In the genomic region with DNA sequence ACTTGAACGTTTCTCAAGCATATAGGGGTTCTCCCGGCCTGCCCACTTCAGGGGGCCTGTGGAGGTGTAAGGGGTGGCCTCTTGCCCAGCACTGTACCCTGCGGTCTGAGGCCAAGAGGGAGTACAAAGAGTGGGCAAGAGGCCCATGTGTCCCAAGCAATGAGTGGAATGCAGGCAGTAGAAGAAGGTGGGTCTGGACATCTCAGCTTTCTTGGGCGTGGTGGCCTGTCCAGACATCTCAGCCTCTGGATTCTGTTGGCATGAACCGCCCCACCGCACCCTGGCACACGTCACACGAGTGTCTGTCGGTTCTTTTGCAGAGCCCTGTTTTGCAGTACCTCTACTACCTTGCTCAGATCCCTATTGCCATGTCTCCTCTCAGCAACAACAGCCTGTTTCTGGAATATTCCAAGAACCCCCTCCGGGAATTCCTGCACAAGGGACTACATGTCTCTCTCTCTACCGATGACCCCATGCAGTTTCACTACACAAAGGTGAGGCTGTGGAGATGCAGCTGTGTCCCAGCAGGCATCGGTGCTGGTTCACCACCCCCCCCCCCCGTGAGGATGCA, we compare ENCODE assay signal across 14 mouse cellular contexts.
"Had no signal": no experiment of that assay in that cellular context is flagged by ENCODE, and none has a peak within 500 bp of the region (broad histone marks: within the 10 kb centered on the region; RNA-seq: fewer than 3 reads in every experiment).

No protein-coding gene starts in this region.

- H3K27ac ChIP-seq: kidney, postnatal 0 days; left cerebral cortex, adult 2 months; liver, embryonic 13.5 days; macrophage; midbrain, embryonic 13.5 days; neural tube, embryonic 15.5 days; stomach, postnatal 0 days had no signal

- H3K4me3 ChIP-seq: left cerebral cortex, adult 2 months; liver, embryonic 13.5 days; megakaryocyte, embryonic 14.5 days; midbrain, embryonic 13.5 days; neural tube, embryonic 15.5 days had no signal

- H3K4me2 ChIP-seq: liver, embryonic 13.5 days; midbrain, embryonic 13.5 days; neural tube, embryonic 15.5 days had no signal

- H3K9me3 ChIP-seq: liver, embryonic 13.5 days; megakaryocyte, embryonic 14.5 days; midbrain, embryonic 13.5 days; neural tube, embryonic 15.5 days had no signal

- ATAC-seq: intestine, postnatal 0 days; liver, postnatal 0 days; midbrain, embryonic 13.5 days had no signal

- H3K4me1 ChIP-seq: liver, embryonic 13.5 days had no signal

- H3K36me3 ChIP-seq: midbrain, embryonic 13.5 days had no signal

- DNase-seq: kidney, adult 8-10 months; liver; liver, embryonic 13.5 days; liver, postnatal 0 days; thymus, adult 2 months; thymus, postnatal 25 days had no signal

- H3K27me3 ChIP-seq: liver, embryonic 13.5 days; midbrain, embryonic 13.5 days; neural tube, embryonic 15.5 days had no signal

- H3K9ac ChIP-seq: liver, embryonic 13.5 days; liver, postnatal 0 days; midbrain, embryonic 13.5 days; neural tube, embryonic 15.5 days had no signal
